Comparison of ENCODE assay signal across 8 mouse cellular contexts in the genomic region with DNA sequence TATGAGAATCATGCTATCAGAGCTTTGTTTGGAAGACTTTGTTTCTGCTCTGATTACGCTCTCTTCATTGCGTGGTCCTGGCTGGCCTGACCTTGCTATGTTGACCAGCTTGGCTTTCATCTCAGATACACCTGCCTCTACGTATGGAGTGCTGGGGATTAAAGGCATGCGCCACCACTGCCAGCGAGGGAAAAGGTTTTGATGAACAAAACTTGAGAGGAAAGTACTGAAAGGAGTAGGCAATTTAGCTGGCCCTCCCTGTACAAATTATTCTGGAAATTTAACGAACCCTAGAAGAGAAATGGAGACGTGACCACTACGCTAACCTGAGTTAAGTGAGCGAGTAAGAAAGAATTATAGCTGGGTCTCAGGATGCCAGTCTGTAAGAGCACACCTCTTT. TPM values are rescaled to one million over a fixed set of nuclear protein-coding genes. Genes with fewer than 3 reads are reported as not detected.
DNase-seq lines count a peak whose midpoint lies in the region; ATAC-seq and TF ChIP-seq lines count a peak whose summit lies in the region.

No protein-coding gene starts in this region.

- peak overlapping the region; percentile 87; the same call in 1 of the 2 replicates for H3K9ac ChIP-seq in forebrain, embryonic 14.5 days (ENCODE audit: low read length)
- peak overlapping the region; percentile 91 for H3K9ac ChIP-seq in limb, embryonic 12.5 days (replicated peaks)
- H3K9ac ChIP-seq in neural tube, embryonic 14.5 days (replicated peaks; ENCODE audit: low read depth, low read length): peak overlapping the region; percentile 96

- H3K27me3 ChIP-seq in forebrain, embryonic 14.5 days (replicated peaks; ENCODE audit: control insufficient read depth, insufficient read depth, low read length): no peaks in the 10 kb centered on the region
- no peaks in the 10 kb centered on the region for H3K27me3 ChIP-seq in limb, embryonic 12.5 days
- H3K27me3 ChIP-seq in neural tube, embryonic 14.5 days (ENCODE audit: control insufficient read depth, insufficient read depth, low read length): no peaks in the 10 kb centered on the region

- ATAC-seq in forebrain, embryonic 14.5 days: no peak
- ATAC-seq in limb, embryonic 12.5 days (ENCODE audit: insufficient number of reproducible peaks, insufficient read depth, low FRiP score, low TSS enrichment, low read depth): no peak
- ATAC-seq in neural tube, embryonic 14.5 days (ENCODE audit: low read depth): no peak

- DNase-seq in left cerebral cortex, adult 2 months (ENCODE audit: extremely low spot score in 1 of 2, low spot score in 2 of 2): no peak
- DNase-seq in left cerebral cortex, adult 8-10 months (ENCODE audit: low spot score in 2 of 2): no peak
- DNase-seq in forebrain, embryonic 14.5 days (ENCODE audit: low spot score): no peak
- no peak for DNase-seq in right cerebral cortex, postnatal 25 days
- DNase-seq in kidney, adult 8-10 months: no peak
- DNase-seq in left cerebral cortex, adult 9 months (ENCODE audit: low spot score in 2 of 2): no peak

- no peak for TF ChIP-seq CTCF in left cerebral cortex, adult 2 months (IDR thresholded peaks at IDR 0.05)

- intact Hi-C loops in left cerebral cortex, adult 2 months (cut with DNase I): loop anchor here (1.0 to 10.0 kb wide), 4 partner anchors 60 to 201 kb away; no protein-coding TSS in a partner anchor

- peak overlapping the region; percentile 69 for H3K4me2 ChIP-seq in forebrain, embryonic 14.5 days (ENCODE audit: low read length)
- H3K4me2 ChIP-seq in limb, embryonic 12.5 days: peak overlapping the region; percentile 65
- H3K4me2 ChIP-seq in neural tube, embryonic 14.5 days (ENCODE audit: low read depth, low read length): peak overlapping the region; percentile 73

- no peaks in the 10 kb centered on the region for H3K36me3 ChIP-seq in forebrain, embryonic 14.5 days (ENCODE audit: control insufficient read depth, insufficient read depth, low read length)
- no peaks in the 10 kb centered on the region for H3K36me3 ChIP-seq in limb, embryonic 12.5 days
- no peaks in the 10 kb centered on the region for H3K36me3 ChIP-seq in neural tube, embryonic 14.5 days (ENCODE audit: control insufficient read depth, insufficient read depth, low read length)

- H3K4me1 ChIP-seq in forebrain, embryonic 14.5 days (ENCODE audit: control insufficient read depth, insufficient read depth, low read length): peaks cover 19% of the 10 kb centered on the region
- H3K4me1 ChIP-seq in limb, embryonic 12.5 days (replicated peaks): peaks cover 24% of the 10 kb centered on the region
- H3K4me1 ChIP-seq in neural tube, embryonic 14.5 days (ENCODE audit: control insufficient read depth, insufficient read depth, low read length): peaks cover 23% of the 10 kb centered on the region

- H3K27ac ChIP-seq in left cerebral cortex, adult 2 months: peak overlapping the region; percentile 99
- peak overlapping the region; percentile 95; the same call in 1 of the 2 replicates for H3K27ac ChIP-seq in forebrain, embryonic 14.5 days (ENCODE audit: low read depth, low read length)
- H3K27ac ChIP-seq in limb, embryonic 12.5 days: peak overlapping the region; percentile 99
- H3K27ac ChIP-seq in neural tube, embryonic 14.5 days (ENCODE audit: low read depth, low read length): peak overlapping the region; percentile 99

- no peaks in the 10 kb centered on the region for H3K9me3 ChIP-seq in forebrain, embryonic 14.5 days (replicated peaks; ENCODE audit: control insufficient read depth, low read length)
- H3K9me3 ChIP-seq in limb, embryonic 12.5 days: no peaks in the 10 kb centered on the region
- H3K9me3 ChIP-seq in neural tube, embryonic 14.5 days (ENCODE audit: control insufficient read depth, low read length): no peaks in the 10 kb centered on the region

- peak overlapping the region; percentile 81 for H3K4me3 ChIP-seq in left cerebral cortex, adult 2 months
- H3K4me3 ChIP-seq in forebrain, embryonic 14.5 days (ENCODE audit: low read depth, low read length): no peak overlapping the region; the same call in 1 of the 2 replicates
- H3K4me3 ChIP-seq in limb, embryonic 12.5 days (replicated peaks): peak overlapping the region; percentile 90
- peak overlapping the region; percentile 93 for H3K4me3 ChIP-seq in neural tube, embryonic 14.5 days (ENCODE audit: low read depth, low read length)

- WGBS in forebrain, embryonic 14.5 days: 36% methylated on average over 9 of the region's 9 CpGs
- 37% methylated on average over 9 of the region's 9 CpGs for WGBS in limb, embryonic 12.5 days
- 44% methylated on average over 9 of the region's 9 CpGs for WGBS in neural tube, embryonic 14.5 days

RNA-seq across cellular contexts. Expression of a gene that starts 1.0 kb away (rescaled TPM):
- total RNA-seq in left cerebral cortex, adult 2 months (2021): 10 to 100 TPM; 59.7 to 61.2 TPM
- 10 to 100 TPM; 52.8 to 55.2 (median 53.2) TPM for total RNA-seq in left cerebral cortex, adult 8-10 months (2022)
- 138 and 160 TPM in 2 replicates for polyA plus RNA-seq in forebrain, embryonic 14.5 days (2014; fragmentation: Nextera tagmentation; extraction: Ambion mirVana)
- polyA plus RNA-seq in limb, embryonic 12.5 days (2016; fragmentation: Nextera tagmentation; extraction: Ambion mirVana): 146 and 154 TPM in 2 replicates
- 172 and 195 TPM in 2 replicates for polyA plus RNA-seq in neural tube, embryonic 14.5 days (2014; fragmentation: Nextera tagmentation; extraction: Ambion mirVana)

RNA-seq across cellular contexts. Expression of a gene that starts 54.3 kb away (rescaled TPM):
- total RNA-seq in left cerebral cortex, adult 2 months (2021): 10 to 100 TPM; 13.4 to 15.9 TPM
- 10 to 100 TPM; 16.2 to 20.4 (median 17.3) TPM for total RNA-seq in left cerebral cortex, adult 8-10 months (2022)
- 61.1 and 68.7 TPM in 2 replicates for polyA plus RNA-seq in forebrain, embryonic 14.5 days (2014; fragmentation: Nextera tagmentation; extraction: Ambion mirVana)
- 94.9 and 97.7 TPM in 2 replicates for polyA plus RNA-seq in limb, embryonic 12.5 days (2016; fragmentation: Nextera tagmentation; extraction: Ambion mirVana)
- 34.5 and 41.4 TPM in 2 replicates for polyA plus RNA-seq in neural tube, embryonic 14.5 days (2014; fragmentation: Nextera tagmentation; extraction: Ambion mirVana)
